Mouse (Mus musculus) E14TG2a.4 (cell line): ENCODE measurements around the gene Vps26b.

Experiments
- CTCF ChIP-seq: conservative IDR thresholded peaks from 2 replicates; pipeline ENCODE4 v1.5.1; 2014; ENCODE audit warnings: low read length
- NANOG ChIP-seq: IDR thresholded peaks from 2 replicates; pipeline ENCODE4 v1.6.1; 2014; ENCODE audit warnings: borderline replicate concordance, low read length, mixed read lengths
- POU5F1 ChIP-seq: IDR thresholded peaks from 2 replicates; pipeline ENCODE4 v1.6.1; 2014; ENCODE audit warnings: low read length, borderline replicate concordance

GRCm38 (mm10) chr9:26985090-26985613, 44.7 kb downstream of the Vps26b start:
- TF ChIP-seq CTCF, result no peak
- no peak for TF ChIP-seq POU5F1
- TF ChIP-seq NANOG, result no peak
